14 mouse cellular contexts compared by ENCODE assay signal in genomic region chr4:128838202-128838601, GRCm38 (mm10). TPM values are rescaled to one million over a fixed set of nuclear protein-coding genes. Genes with fewer than 3 reads are reported as not detected.
DNase-seq lines count a peak whose midpoint lies in the region; ATAC-seq lines count a peak whose summit lies in the region.
"Had no signal": no experiment of that assay in that cellular context is flagged by ENCODE, and none has a peak within 500 bp of the region (broad histone marks: within the 10 kb centered on the region; RNA-seq: fewer than 3 reads in every experiment).

No protein-coding gene starts in this region.

- no peaks in the 10 kb centered on the region for H3K27me3 ChIP-seq in hindbrain, embryonic 12.5 days
- H3K27me3 ChIP-seq in hindbrain, embryonic 16.5 days (replicated peaks; ENCODE audit: control insufficient read depth, insufficient read depth, low read length), result no peaks in the 10 kb centered on the region
- H3K27me3 ChIP-seq in lung, embryonic 16.5 days (ENCODE audit: control insufficient read depth, insufficient read depth, low read depth, low read length), result no peaks in the 10 kb centered on the region
- H3K27me3 ChIP-seq in embryonic facial prominence, embryonic 13.5 days, result no peaks in the 10 kb centered on the region
- H3K27me3 ChIP-seq in stomach, embryonic 16.5 days (ENCODE audit: control insufficient read depth, insufficient read depth, low read length), result no peaks in the 10 kb centered on the region
- H3K27me3 ChIP-seq: midbrain, embryonic 13.5 days had no signal

- no peak for DNase-seq in lung, postnatal 14 days
- DNase-seq in right cerebral cortex, adult 18-20 months, result no peak
- DNase-seq: cerebellum, postnatal 25 days; kidney, adult 11 months; layer of hippocampus, adult 9-11 months; retina, postnatal 1 day had no signal

- H3K27ac ChIP-seq in hindbrain, embryonic 12.5 days, result peak overlapping the region; percentile 37; the same call in 1 of the 2 replicates
- H3K27ac ChIP-seq in hindbrain, embryonic 16.5 days (ENCODE audit: low read depth, low read length), result no peak overlapping the region
- H3K27ac ChIP-seq in lung, embryonic 16.5 days (ENCODE audit: low read length), result peak overlapping the region; percentile 98; the same call in 1 of the 2 replicates
- peak overlapping the region; percentile 51 for H3K27ac ChIP-seq in embryonic facial prominence, embryonic 13.5 days
- peak overlapping the region; percentile 72 for H3K27ac ChIP-seq in stomach, embryonic 16.5 days (ENCODE audit: low read length)
- H3K27ac ChIP-seq: midbrain, embryonic 13.5 days had no signal

- ATAC-seq in hindbrain, embryonic 12.5 days (ENCODE audit: low FRiP score), result no peak
- ATAC-seq in hindbrain, embryonic 16.5 days, result no peak
- no peak for ATAC-seq in lung, embryonic 16.5 days (ENCODE audit: low read depth)
- ATAC-seq in embryonic facial prominence, embryonic 13.5 days (ENCODE audit: insufficient number of reproducible peaks, insufficient read depth, low FRiP score, low TSS enrichment, low read depth), result no peak
- ATAC-seq in stomach, embryonic 16.5 days (ENCODE audit: insufficient read depth, low FRiP score), result no peak
- ATAC-seq: forebrain, embryonic 14.5 days; midbrain, embryonic 13.5 days had no signal

- no peak overlapping the region for H3K4me2 ChIP-seq in hindbrain, embryonic 12.5 days (replicated peaks)
- H3K4me2 ChIP-seq in hindbrain, embryonic 16.5 days (ENCODE audit: low read length), result no peak overlapping the region
- no peak overlapping the region for H3K4me2 ChIP-seq in lung, embryonic 16.5 days (ENCODE audit: low read depth, low read length)
- no peak overlapping the region for H3K4me2 ChIP-seq in embryonic facial prominence, embryonic 13.5 days
- no peak overlapping the region for H3K4me2 ChIP-seq in stomach, embryonic 16.5 days (ENCODE audit: low read depth, low read length)
- H3K4me2 ChIP-seq: liver, embryonic 11.5 days; midbrain, embryonic 13.5 days had no signal

- peaks cover 19% of the 10 kb centered on the region for H3K4me1 ChIP-seq in hindbrain, embryonic 12.5 days
- peaks cover 2% of the 10 kb centered on the region for H3K4me1 ChIP-seq in hindbrain, embryonic 16.5 days (ENCODE audit: control insufficient read depth, insufficient read depth, low read depth, low read length)
- peaks cover 36% of the 10 kb centered on the region for H3K4me1 ChIP-seq in lung, embryonic 16.5 days (replicated peaks; ENCODE audit: control insufficient read depth, insufficient read depth, low read length)
- peaks cover 37% of the 10 kb centered on the region for H3K4me1 ChIP-seq in embryonic facial prominence, embryonic 13.5 days
- H3K4me1 ChIP-seq in stomach, embryonic 16.5 days (ENCODE audit: control insufficient read depth, insufficient read depth, low read length), result peaks cover 31% of the 10 kb centered on the region

- no peaks in the 10 kb centered on the region for H3K36me3 ChIP-seq in hindbrain, embryonic 12.5 days
- H3K36me3 ChIP-seq in hindbrain, embryonic 16.5 days (ENCODE audit: control insufficient read depth, insufficient read depth, low read length), result no peaks in the 10 kb centered on the region
- no peaks in the 10 kb centered on the region for H3K36me3 ChIP-seq in lung, embryonic 16.5 days (ENCODE audit: control insufficient read depth, insufficient read depth, low read length)
- no peaks in the 10 kb centered on the region for H3K36me3 ChIP-seq in embryonic facial prominence, embryonic 13.5 days
- H3K36me3 ChIP-seq in stomach, embryonic 16.5 days (ENCODE audit: control insufficient read depth, insufficient read depth, low read length), result no peaks in the 10 kb centered on the region
- H3K36me3 ChIP-seq: midbrain, embryonic 13.5 days had no signal

- no peaks in the 10 kb centered on the region for H3K9me3 ChIP-seq in hindbrain, embryonic 12.5 days (replicated peaks)
- no peaks in the 10 kb centered on the region for H3K9me3 ChIP-seq in hindbrain, embryonic 16.5 days (ENCODE audit: control insufficient read depth, low read length)
- no peaks in the 10 kb centered on the region for H3K9me3 ChIP-seq in lung, embryonic 16.5 days (ENCODE audit: control insufficient read depth, low read length)
- H3K9me3 ChIP-seq in embryonic facial prominence, embryonic 13.5 days, result no peaks in the 10 kb centered on the region
- H3K9me3 ChIP-seq in stomach, embryonic 16.5 days (replicated peaks; ENCODE audit: control insufficient read depth, low read length), result no peaks in the 10 kb centered on the region
- H3K9me3 ChIP-seq: midbrain, embryonic 13.5 days had no signal

- no peak overlapping the region for H3K4me3 ChIP-seq in hindbrain, embryonic 12.5 days
- no peak overlapping the region for H3K4me3 ChIP-seq in hindbrain, embryonic 16.5 days (ENCODE audit: low read length)
- no peak overlapping the region for H3K4me3 ChIP-seq in lung, embryonic 16.5 days (ENCODE audit: low read length)
- no peak overlapping the region for H3K4me3 ChIP-seq in embryonic facial prominence, embryonic 13.5 days
- no peak overlapping the region for H3K4me3 ChIP-seq in stomach, embryonic 16.5 days (replicated peaks; ENCODE audit: low read length)
- H3K4me3 ChIP-seq: midbrain, embryonic 13.5 days had no signal

- H3K9ac ChIP-seq in hindbrain, embryonic 12.5 days, result no peak overlapping the region
- no peak overlapping the region for H3K9ac ChIP-seq in hindbrain, embryonic 16.5 days (ENCODE audit: low read depth, low read length)
- H3K9ac ChIP-seq in lung, embryonic 16.5 days (ENCODE audit: low read length), result no peak overlapping the region
- no peak overlapping the region for H3K9ac ChIP-seq in embryonic facial prominence, embryonic 13.5 days
- H3K9ac ChIP-seq in stomach, embryonic 16.5 days (ENCODE audit: low read length), result no peak overlapping the region
- H3K9ac ChIP-seq: midbrain, embryonic 13.5 days had no signal

- 67% methylated on average over 5 of the region's 5 CpGs for WGBS in hindbrain, embryonic 12.5 days
- 67% methylated on average over 5 of the region's 5 CpGs for WGBS in hindbrain, embryonic 16.5 days
- WGBS in lung, embryonic 16.5 days, result 17% methylated on average over 5 of the region's 5 CpGs
- 47% methylated on average over 5 of the region's 5 CpGs for WGBS in embryonic facial prominence, embryonic 13.5 days
- WGBS in stomach, embryonic 16.5 days, result 39% methylated on average over 5 of the region's 5 CpGs

RNA-seq across cellular contexts. Expression of gene Zfp362, which starts 32.4 kb away (rescaled TPM):
- polyA plus RNA-seq in hindbrain, embryonic 12.5 days (2016; fragmentation: Nextera tagmentation; extraction: Ambion mirVana), result 44.3 and 44.7 TPM in 2 replicates
- 29.8 and 33.2 TPM in 2 replicates for polyA plus RNA-seq in hindbrain, embryonic 16.5 days (2015; fragmentation: Nextera tagmentation; extraction: Ambion mirVana)
- polyA plus RNA-seq in lung, embryonic 16.5 days (2015; fragmentation: Nextera tagmentation; extraction: Ambion mirVana), result 32.2 and 33.6 TPM in 2 replicates
- polyA plus RNA-seq in embryonic facial prominence, embryonic 13.5 days (2015; fragmentation: Nextera tagmentation; extraction: Ambion mirVana), result 50.2 and 51.7 TPM in 2 replicates
- 24.6 and 26.0 TPM in 2 replicates for polyA plus RNA-seq in stomach, embryonic 16.5 days (2015; fragmentation: Nextera tagmentation; extraction: Ambion mirVana)

RNA-seq across cellular contexts. Expression of gene Trim62, which starts 45.2 kb away (rescaled TPM):
- 21.5 and 24.9 TPM in 2 replicates for polyA plus RNA-seq in hindbrain, embryonic 12.5 days (2016; fragmentation: Nextera tagmentation; extraction: Ambion mirVana)
- 23.8 and 25.1 TPM in 2 replicates for polyA plus RNA-seq in hindbrain, embryonic 16.5 days (2015; fragmentation: Nextera tagmentation; extraction: Ambion mirVana)
- 3.7 and 3.9 TPM in 2 replicates for polyA plus RNA-seq in lung, embryonic 16.5 days (2015; fragmentation: Nextera tagmentation; extraction: Ambion mirVana)
- polyA plus RNA-seq in embryonic facial prominence, embryonic 13.5 days (2015; fragmentation: Nextera tagmentation; extraction: Ambion mirVana), result 8.2 and 11.0 TPM in 2 replicates
- 2.0 and 2.8 TPM in 2 replicates for polyA plus RNA-seq in stomach, embryonic 16.5 days (2015; fragmentation: Nextera tagmentation; extraction: Ambion mirVana)
